Mouse (Mus musculus): ENCODE measurements around the gene Stra6. TPM values are rescaled to one million over a fixed set of nuclear protein-coding genes. Genes with fewer than 3 reads are reported as not detected.

Stra6 gene
- total and polyA plus RNA-seq, 3 experiments: 0.08 to 0.09 (median 0.08) TPM

- Histone ChIP-seq H3K9ac (ENCODE audit: insufficient read depth, low read depth) (no peak overlapping the region), H3K4me1 (ENCODE audit: control insufficient read depth in 1 of 2, insufficient read depth in 2 of 2) (peaks cover 4 to 18% of the 10 kb centered on the region in 2 experiments; a peak in 3 of 4 replicates), H3K4me3 (replicated peaks in 1 of 3; ENCODE audit: low read depth in 2 of 3, low read length in 2 of 3, poor library complexity in 1 of 3) (no peak overlapping the region), H3K27ac (ENCODE audit: insufficient read depth, low read depth) (no peak overlapping the region), H3K9me3 (replicated peaks; ENCODE audit: low read length) (no peaks in the 10 kb centered on the region), H3K36me3 (replicated peaks in 1 of 2; ENCODE audit: control insufficient read depth in 1 of 2, insufficient read depth in 1 of 2, low read length in 1 of 2) (no peaks in the 10 kb centered on the region), H3K27me3 (replicated peaks) (peaks cover 40% of the 10 kb centered on the region), H3K4me2 (ENCODE audit: insufficient read depth, low read depth, poor library complexity, severe bottlenecking) (no peak overlapping the region), H3K79me2 (replicated peaks; ENCODE audit: control insufficient read depth, extremely low read depth, insufficient read depth, poor library complexity, severe bottlenecking) (no peaks in the 10 kb centered on the region)
- dilution Hi-C loops (cut with MboI; ENCODE audit: extremely low pct_ligation_motif_present, extremely low pct_unique_long_range_greater_than_20kb, low sequenced_read_pairs) (no loop called here), in situ Hi-C loops (cut with MboI; ENCODE audit: low pct_ligation_motif_present, low pct_unique_long_range_greater_than_20kb, low sequenced_read_pairs) (no loop called here)
- TF ChIP-seq RAD21 (IDR thresholded peaks at IDR 0.05; ENCODE audit: low read depth, low read length): no peak
- no peak for TF ChIP-seq ZNF384 (IDR thresholded peaks at IDR 0.05; ENCODE audit: low read depth, low read length)
- no peak for TF ChIP-seq KAT2A (IDR thresholded peaks at IDR 0.05; ENCODE audit: insufficient replicate concordance, low read length)
- TF ChIP-seq MAFK (IDR thresholded peaks at IDR 0.05; ENCODE audit: insufficient replicate concordance, low read length): no peak
- TF ChIP-seq MAX (IDR thresholded peaks at IDR 0.05; ENCODE audit: low read length): no peak
- TF ChIP-seq ZMIZ1 (IDR thresholded peaks at IDR 0.05; ENCODE audit: low read depth, low read length): no peak
- DNase-seq (ENCODE audit: extremely low read depth): no peak
Observed at GRCm38 (mm10) chr9:58143419-58143818, 79.8 kb downstream of the Stra6 start.

- in situ Hi-C loops (cut with MboI; ENCODE audit: low pct_ligation_motif_present, low pct_unique_long_range_greater_than_20kb, low sequenced_read_pairs): no loop called here
- no peaks in the 10 kb centered on the region for H3K79me2 ChIP-seq (replicated peaks; ENCODE audit: control insufficient read depth, extremely low read depth, insufficient read depth, poor library complexity, severe bottlenecking)
- no peak for DNase-seq (ENCODE audit: extremely low read depth)
Observed at GRCm38 (mm10) chr9:58144664-58145063, 81.1 kb downstream of the Stra6 start.

GRCm38 (mm10) chr9:58145417-58145816, 81.8 kb downstream of the Stra6 start:
- no peaks in the 10 kb centered on the region for H3K79me2 ChIP-seq (replicated peaks; ENCODE audit: control insufficient read depth, extremely low read depth, insufficient read depth, poor library complexity, severe bottlenecking)
- no peaks in the 10 kb centered on the region for H3K36me3 ChIP-seq (replicated peaks in 1 of 2; ENCODE audit: control insufficient read depth in 1 of 2, insufficient read depth in 1 of 2, low read length in 1 of 2)
- H3K4me3 ChIP-seq (replicated peaks in 1 of 3; ENCODE audit: low read depth in 2 of 3, low read length in 2 of 3, poor library complexity in 1 of 3): no peak overlapping the region
- in situ Hi-C loops (cut with MboI; ENCODE audit: low pct_ligation_motif_present, low pct_unique_long_range_greater_than_20kb, low sequenced_read_pairs) (no loop called here), dilution Hi-C loops (cut with MboI; ENCODE audit: extremely low pct_ligation_motif_present, extremely low pct_unique_long_range_greater_than_20kb, low sequenced_read_pairs) (no loop called here)
- no peak overlapping the region for H3K9ac ChIP-seq (ENCODE audit: insufficient read depth, low read depth)
- TF ChIP-seq TBP (conservative IDR thresholded peaks at IDR 0.05; ENCODE audit: low read depth, low read length): no peak
- no peak for TF ChIP-seq MYC (IDR thresholded peaks at IDR 0.05; ENCODE audit: low read depth, low read length)
- TF ChIP-seq E2F4 (IDR thresholded peaks at IDR 0.05; ENCODE audit: insufficient replicate concordance, low read depth, low read length): no peak
- no peak for TF ChIP-seq CHD1 (IDR thresholded peaks at IDR 0.05; ENCODE audit: low read depth, low read length)
- no peak for TF ChIP-seq MAZ (IDR thresholded peaks at IDR 0.05; ENCODE audit: low read depth, low read length)
- no peak for TF ChIP-seq MXI1 (IDR thresholded peaks at IDR 0.05; ENCODE audit: low read depth, low read length)
- no peak for TF ChIP-seq POLR2AphosphoS2 (IDR thresholded peaks at IDR 0.05; ENCODE audit: low read depth, low read length)
- TF ChIP-seq ZKSCAN1 (IDR thresholded peaks at IDR 0.05; ENCODE audit: borderline replicate concordance, low read depth, low read length): no peak
- TF ChIP-seq NELFE (IDR thresholded peaks at IDR 0.05; ENCODE audit: low read depth, low read length): no peak
- TF ChIP-seq EP300 (IDR thresholded peaks at IDR 0.05; ENCODE audit: low read length): no peak
- TF ChIP-seq ZMIZ1 (IDR thresholded peaks at IDR 0.05; ENCODE audit: low read depth, low read length): no peak
- TF ChIP-seq MAFK (IDR thresholded peaks at IDR 0.05; ENCODE audit: insufficient replicate concordance, low read length): no peak
- no peak for TF ChIP-seq POLR2A (IDR thresholded peaks at IDR 0.05; ENCODE audit: low read depth, low read length)
- TF ChIP-seq MAX (IDR thresholded peaks at IDR 0.05; ENCODE audit: low read length): no peak
- no peaks in the 10 kb centered on the region; a peak in 1 of 4 replicates for H3K4me1 ChIP-seq (ENCODE audit: control insufficient read depth in 1 of 2, insufficient read depth in 2 of 2)
- H3K9me3 ChIP-seq (replicated peaks; ENCODE audit: low read length): no peaks in the 10 kb centered on the region
- H3K27ac ChIP-seq (ENCODE audit: insufficient read depth, low read depth): no peak overlapping the region
- peaks cover 41% of the 10 kb centered on the region for H3K27me3 ChIP-seq (replicated peaks)
- no peak for DNase-seq (ENCODE audit: extremely low read depth)
- no peak overlapping the region for H3K4me2 ChIP-seq (ENCODE audit: insufficient read depth, low read depth, poor library complexity, severe bottlenecking)

More at GRCm38 (mm10) chr9:58144664-58145063, 81.1 kb downstream of the Stra6 start:
- no peak overlapping the region for H3K4me3 ChIP-seq (replicated peaks in 1 of 3; ENCODE audit: low read depth in 2 of 3, low read length in 2 of 3, poor library complexity in 1 of 3)
- H3K9me3 ChIP-seq (replicated peaks; ENCODE audit: low read length): no peaks in the 10 kb centered on the region
- no peak overlapping the region for H3K27ac ChIP-seq (ENCODE audit: insufficient read depth, low read depth)
- peaks cover 0 to 6% of the 10 kb centered on the region in 2 experiments; a peak in 3 of 4 replicates for H3K4me1 ChIP-seq (ENCODE audit: control insufficient read depth in 1 of 2, insufficient read depth in 2 of 2)
- no peak for TF ChIP-seq ZKSCAN1 (IDR thresholded peaks at IDR 0.05; ENCODE audit: borderline replicate concordance, low read depth, low read length)
- no peak for TF ChIP-seq KAT2A (IDR thresholded peaks at IDR 0.05; ENCODE audit: insufficient replicate concordance, low read length)
- TF ChIP-seq CTCF (conservative IDR thresholded peaks at IDR 0.05 in 1 of 2, IDR thresholded peaks at IDR 0.05 in 1 of 2; ENCODE audit: low read depth in 2 of 2, low read length in 2 of 2): no peak
- TF ChIP-seq MYC (IDR thresholded peaks at IDR 0.05; ENCODE audit: low read depth, low read length): no peak
- TF ChIP-seq RAD21 (IDR thresholded peaks at IDR 0.05; ENCODE audit: low read depth, low read length): no peak
- no peak for TF ChIP-seq POLR2A (IDR thresholded peaks at IDR 0.05; ENCODE audit: low read depth, low read length)
- TF ChIP-seq JUN (IDR thresholded peaks at IDR 0.05; ENCODE audit: insufficient read depth, low read depth, low read length): no peak
- no peak for TF ChIP-seq USF2 (conservative IDR thresholded peaks at IDR 0.05; ENCODE audit: low read depth, low read length)
- TF ChIP-seq PAX5 (IDR thresholded peaks at IDR 0.05; ENCODE audit: low read length): no peak
- TF ChIP-seq ZNF384 (IDR thresholded peaks at IDR 0.05; ENCODE audit: low read depth, low read length): no peak
- dilution Hi-C loops (cut with MboI; ENCODE audit: extremely low pct_ligation_motif_present, extremely low pct_unique_long_range_greater_than_20kb, low sequenced_read_pairs): no loop called here
- H3K9ac ChIP-seq (ENCODE audit: insufficient read depth, low read depth): no peak overlapping the region
- no peak overlapping the region for H3K4me2 ChIP-seq (ENCODE audit: insufficient read depth, low read depth, poor library complexity, severe bottlenecking)
- H3K27me3 ChIP-seq (replicated peaks): peaks cover 47% of the 10 kb centered on the region
- no peaks in the 10 kb centered on the region for H3K36me3 ChIP-seq (replicated peaks in 1 of 2; ENCODE audit: control insufficient read depth in 1 of 2, insufficient read depth in 1 of 2, low read length in 1 of 2)

Measured in CH12.LX (cell line).